Comparison of ENCODE assay signal across 1 mouse cellular context in genomic region chr15:97590732-97591292, GRCm38 (mm10).
A peak's percentile ranks its signal among the peaks of the same experiment; 100 is the strongest.
TF ChIP-seq lines count a peak whose summit lies in the region.

No protein-coding gene starts in this region.

TF ChIP-seq in MEL, 35 proteins besides CTCF, POLR2A, EP300 and RAD21 (continued from another document):
- TF ChIP-seq RCOR1 (IDR thresholded peaks at IDR 0.05; ENCODE audit: low read depth, low read length) (peak; percentile 98), SIN3A (IDR thresholded peaks at IDR 0.05; ENCODE audit: low read length) (peak; percentile 91), USF2 (IDR thresholded peaks at IDR 0.05; ENCODE audit: borderline replicate concordance in 1 of 2, insufficient read depth in 1 of 2, low read depth in 1 of 2, low read length in 2 of 2) (no peak), ZKSCAN1 (IDR thresholded peaks at IDR 0.05; ENCODE audit: low read depth, low read length) (no peak), CHD1 (IDR thresholded peaks at IDR 0.05; ENCODE audit: low read depth, low read length) (no peak), GABPA (IDR thresholded peaks at IDR 0.05; ENCODE audit: low read depth, low read length) (no peak), UBTF (IDR thresholded peaks at IDR 0.05; ENCODE audit: borderline replicate concordance, insufficient read depth, low read depth, low read length) (no peak), MYB (IDR thresholded peaks at IDR 0.05; ENCODE audit: low read depth, low read length) (peak; percentile 84)
